Mouse (Mus musculus): ENCODE measurements around the gene Cst10. TPM values are rescaled to one million over a fixed set of nuclear protein-coding genes. Genes with fewer than 3 reads are reported as not detected.

The Cst10 gene
- polyA plus RNA-seq (2015; fragmentation: Nextera tagmentation; extraction: Ambion mirVana), result not detected in 2 replicates

GRCm38 (mm10) chr2:149404757-149405156, at the start of gene Cst10:
Gene Cst10, plus strand, starts transcription at chr2:149405057.
- no peak within 1 kb of the TSS for H3K9ac ChIP-seq
- no peak within 1 kb of the TSS for H3K4me3 ChIP-seq
- H3K27ac ChIP-seq, result no peak within 1 kb of the TSS
- no peaks in the 10 kb centered on the region for H3K9me3 ChIP-seq
- ATAC-seq (ENCODE audit: insufficient number of reproducible peaks, low FRiP score, low TSS enrichment, low read depth), result no peak
- H3K27me3 ChIP-seq, result no peaks in the 10 kb centered on the region
- no peaks in the 10 kb centered on the region for H3K36me3 ChIP-seq
- no peaks in the 10 kb centered on the region for H3K4me1 ChIP-seq
- H3K4me2 ChIP-seq, result no peak within 1 kb of the TSS
- WGBS, result 86% methylated on average over 1 of the region's 1 CpGs

DNA sequence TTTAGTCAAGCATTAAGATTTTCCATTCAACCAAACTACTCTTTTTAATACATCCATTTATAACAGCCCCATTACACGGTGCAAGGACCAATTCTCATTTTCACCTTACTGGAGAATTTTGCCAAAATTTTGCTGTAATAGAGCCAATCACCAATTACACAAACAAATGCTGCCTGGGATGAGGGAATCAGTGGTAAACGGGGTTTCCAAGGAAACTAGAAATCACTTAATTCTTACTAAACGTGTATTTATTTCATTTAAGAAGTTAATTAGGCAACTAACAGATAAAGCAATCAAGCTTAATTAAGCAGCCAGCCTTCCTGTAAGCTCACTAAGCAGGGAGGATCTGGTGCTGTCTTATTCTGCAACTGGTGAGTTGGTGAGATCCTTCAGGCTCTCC, 11.9 kb upstream of the Cst10 start:
- Histone ChIP-seq H3K4me2 (no peak overlapping the region), H3K9me3 (no peaks in the 10 kb centered on the region), H3K27ac (no peak overlapping the region), H3K4me1 (no peaks in the 10 kb centered on the region), H3K4me3 (no peak overlapping the region), H3K9ac (no peak overlapping the region), H3K36me3 (no peaks in the 10 kb centered on the region), H3K27me3 (no peaks in the 10 kb centered on the region)
- 53% methylated on average over 3 of the region's 3 CpGs for WGBS
- ATAC-seq (ENCODE audit: insufficient number of reproducible peaks, low FRiP score, low TSS enrichment, low read depth), result no peak

DNA sequence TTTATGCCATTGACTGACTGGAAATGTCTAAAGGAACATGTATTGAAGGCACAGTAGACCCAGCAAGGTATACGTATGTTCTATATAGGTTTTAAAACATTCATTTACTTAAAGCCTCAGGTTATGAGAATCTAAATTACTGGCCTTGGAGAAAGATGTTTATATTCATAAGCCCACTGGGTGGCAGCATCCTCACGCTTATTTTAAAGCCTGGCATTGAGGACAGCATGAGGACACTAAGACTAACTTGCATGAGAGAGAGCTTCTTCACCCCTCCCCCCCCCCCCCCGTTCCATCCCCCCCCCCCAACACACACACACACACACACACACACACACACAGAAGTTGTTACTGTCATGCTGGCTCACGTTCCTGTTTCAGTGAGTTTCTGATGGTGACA, 17.7 kb downstream of the Cst10 start:
- no peaks in the 10 kb centered on the region for H3K36me3 ChIP-seq
- H3K4me3 ChIP-seq, result no peak overlapping the region
- WGBS, result 14% methylated on average over 3 of the region's 4 CpGs
- no peak overlapping the region for H3K9ac ChIP-seq
- no peaks in the 10 kb centered on the region for H3K4me1 ChIP-seq
- no peaks in the 10 kb centered on the region for H3K9me3 ChIP-seq
- H3K27me3 ChIP-seq, result no peaks in the 10 kb centered on the region
- no peak overlapping the region for H3K4me2 ChIP-seq
- no peak overlapping the region for H3K27ac ChIP-seq
- ATAC-seq (ENCODE audit: insufficient number of reproducible peaks, low FRiP score, low TSS enrichment, low read depth), result no peak
